Mouse (Mus musculus): ENCODE measurements at regions not wholly inside any gene's neighbourhood (a gene's known extent, or its start where the extent isn't known, plus 50 kb on each side); places are given as distances from the start of the nearest gene placed in this dataset.

- TF ChIP-seq CTCF (IDR thresholded peaks at IDR 0.05; ENCODE audit: low read depth, low read length): no peak
- TF ChIP-seq GATA1 (IDR thresholded peaks at IDR 0.05; ENCODE audit: borderline replicate concordance, low read length): no peak
- no peak for TF ChIP-seq POLR2AphosphoS5 (IDR thresholded peaks at IDR 0.05; ENCODE audit: insufficient replicate concordance, low read depth, low read length)
- no peak for TF ChIP-seq TAL1 (conservative IDR thresholded peaks at IDR 0.05; ENCODE audit: low read depth, low read length)
- TF ChIP-seq GATA2 (IDR thresholded peaks at IDR 0.05; ENCODE audit: borderline replicate concordance, low read depth, low read length): no peak
Measured at GRCm38 (mm10) chr1:73702428-73702842, 421.8 kb downstream of the Tns1 start.
